Mouse (Mus musculus) kidney, postnatal 14 days (tissue): ENCODE results near the gene Wars2.
A peak's percentile ranks its signal among the peaks of the same experiment; 100 is the strongest.

Experiments used
- DNase-seq: peaks from one replicate; pipeline ENCODE4 v3.0.0; 2022; ENCODE audit warnings: mixed read lengths

Gene Wars2

DNA sequence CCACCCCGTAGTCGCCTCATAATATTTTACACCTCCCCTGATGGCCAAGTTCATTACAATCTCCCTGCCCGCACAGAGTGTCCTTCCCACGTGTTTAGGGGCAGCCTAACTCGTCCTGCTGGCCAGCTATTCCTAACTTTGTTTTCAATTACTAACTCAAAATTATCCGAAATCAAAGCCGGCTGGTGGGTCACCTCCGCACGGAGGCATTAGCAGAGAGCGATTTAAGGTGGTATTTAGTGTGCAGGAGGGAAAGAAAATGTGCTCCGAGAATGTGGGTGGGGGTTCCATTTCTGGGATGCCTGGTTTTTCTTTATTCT is 108.6 kb downstream of the Wars2 start:
- no peak for DNase-seq

DNA sequence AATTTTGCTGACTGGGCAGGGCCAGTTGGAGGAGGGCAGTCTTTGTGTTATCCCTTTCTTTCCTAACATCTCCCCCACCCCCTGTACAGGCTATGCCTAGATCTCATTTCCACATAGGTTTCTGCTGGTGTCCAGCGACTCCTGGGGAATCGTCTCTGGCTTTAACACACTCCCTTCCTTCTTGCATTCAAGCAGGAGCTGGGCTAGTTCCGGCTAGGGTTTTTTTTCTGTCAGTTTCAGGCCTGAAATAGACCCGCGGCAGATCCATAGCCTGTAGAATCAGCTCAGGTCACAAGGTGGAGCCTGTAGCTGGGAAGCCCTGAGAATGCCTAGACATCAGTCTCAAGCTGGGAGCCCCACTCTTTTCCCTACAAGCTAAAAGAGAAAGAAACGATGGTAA is 109.0 kb downstream of the Wars2 start:
- DNase-seq, result no peak

DNA sequence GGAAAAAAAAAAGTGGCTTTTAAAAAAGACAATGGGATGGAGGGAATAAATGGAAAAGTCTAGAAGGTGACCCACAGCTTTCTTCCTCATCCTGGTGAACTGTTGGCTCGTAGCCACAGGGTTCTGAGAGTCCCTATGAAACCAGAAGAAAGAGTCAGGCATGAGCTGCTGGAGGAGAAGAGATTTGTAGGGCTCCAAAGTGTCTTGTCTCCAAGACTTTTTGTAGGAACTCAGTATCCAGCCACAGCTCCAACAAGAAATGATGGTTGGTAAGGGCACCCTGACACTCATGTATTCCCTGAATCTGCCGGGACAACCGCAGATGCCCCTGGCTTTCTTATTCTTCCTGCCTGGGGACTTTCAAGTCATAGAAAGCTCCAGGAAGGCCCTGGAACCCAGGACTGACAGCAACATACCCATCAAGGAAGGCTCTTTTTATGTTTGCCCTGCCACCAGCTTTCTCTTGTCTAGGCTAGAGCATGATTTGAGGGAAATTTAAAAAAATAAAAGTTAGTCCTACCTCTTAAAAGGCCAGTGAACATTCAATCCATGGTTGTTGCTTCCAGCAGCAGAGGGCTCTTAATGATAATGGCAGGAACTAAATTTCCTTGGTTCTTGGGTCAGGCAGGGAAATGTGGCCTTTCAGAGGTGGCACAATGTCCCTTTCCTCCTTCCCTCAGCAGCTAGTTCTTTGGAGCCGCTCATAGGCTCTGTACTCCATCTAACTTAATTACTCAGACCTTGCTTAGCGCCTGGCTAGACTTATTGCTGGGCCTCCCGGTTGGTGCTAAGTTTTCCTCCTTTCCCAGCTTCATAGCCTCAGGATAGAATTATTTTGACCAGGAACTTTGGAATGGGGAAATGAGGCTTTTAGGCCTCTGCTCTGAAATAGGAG is 110.7 kb downstream of the Wars2 start:
- DNase-seq, result no peak

DNA sequence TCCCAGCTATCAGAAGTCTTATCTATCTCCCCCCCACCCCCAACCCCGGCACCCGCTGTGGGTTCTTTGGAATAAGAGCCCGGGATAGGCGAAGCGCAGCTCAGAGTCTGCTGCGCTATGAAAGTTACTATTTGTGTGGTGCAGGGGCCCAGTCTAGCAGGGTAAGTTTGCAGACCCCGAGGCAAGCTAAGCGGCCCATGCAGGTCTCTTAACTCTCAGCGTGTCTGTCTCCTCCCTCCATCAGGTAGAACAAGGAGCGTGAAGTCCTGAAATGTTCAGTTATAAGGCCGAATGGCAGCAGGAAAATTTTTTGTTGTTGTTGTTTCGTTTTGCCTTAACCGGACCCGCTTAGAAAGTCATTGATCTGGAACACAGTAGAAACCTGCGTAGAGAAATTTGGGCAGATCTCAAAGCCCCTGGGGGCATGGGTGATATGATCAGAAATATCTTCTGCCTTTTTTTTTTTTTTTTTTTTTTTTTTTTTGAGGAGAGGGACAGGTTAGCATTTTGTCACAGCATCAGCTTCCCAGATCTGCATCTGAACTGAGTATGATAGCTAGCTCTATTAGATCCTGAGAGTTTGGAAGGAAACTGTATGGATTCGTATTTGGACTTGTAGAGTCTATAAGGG is 111.7 kb downstream of the Wars2 start:
- no peak for DNase-seq

DNA sequence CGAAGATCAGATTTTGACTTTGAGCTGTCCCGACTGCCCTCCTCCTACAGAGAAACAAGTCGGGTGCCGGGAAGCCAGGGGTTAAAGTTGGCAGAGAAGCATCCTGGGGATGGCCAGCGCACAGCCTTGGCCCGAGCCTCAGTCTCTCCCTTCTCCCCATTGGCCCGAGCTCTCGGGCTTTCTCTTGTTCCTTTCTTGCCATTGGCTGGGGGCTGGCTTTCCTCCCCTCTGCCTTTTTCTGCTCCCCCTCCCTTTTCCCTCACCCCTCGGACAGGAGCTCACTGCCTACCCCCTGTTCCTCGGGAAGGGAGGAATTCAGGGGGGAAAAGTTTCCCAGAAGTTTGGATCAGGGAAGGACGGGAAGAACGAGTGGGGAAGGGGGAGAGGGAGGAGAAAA is 112.2 kb downstream of the Wars2 start:
- no peak for DNase-seq

DNA sequence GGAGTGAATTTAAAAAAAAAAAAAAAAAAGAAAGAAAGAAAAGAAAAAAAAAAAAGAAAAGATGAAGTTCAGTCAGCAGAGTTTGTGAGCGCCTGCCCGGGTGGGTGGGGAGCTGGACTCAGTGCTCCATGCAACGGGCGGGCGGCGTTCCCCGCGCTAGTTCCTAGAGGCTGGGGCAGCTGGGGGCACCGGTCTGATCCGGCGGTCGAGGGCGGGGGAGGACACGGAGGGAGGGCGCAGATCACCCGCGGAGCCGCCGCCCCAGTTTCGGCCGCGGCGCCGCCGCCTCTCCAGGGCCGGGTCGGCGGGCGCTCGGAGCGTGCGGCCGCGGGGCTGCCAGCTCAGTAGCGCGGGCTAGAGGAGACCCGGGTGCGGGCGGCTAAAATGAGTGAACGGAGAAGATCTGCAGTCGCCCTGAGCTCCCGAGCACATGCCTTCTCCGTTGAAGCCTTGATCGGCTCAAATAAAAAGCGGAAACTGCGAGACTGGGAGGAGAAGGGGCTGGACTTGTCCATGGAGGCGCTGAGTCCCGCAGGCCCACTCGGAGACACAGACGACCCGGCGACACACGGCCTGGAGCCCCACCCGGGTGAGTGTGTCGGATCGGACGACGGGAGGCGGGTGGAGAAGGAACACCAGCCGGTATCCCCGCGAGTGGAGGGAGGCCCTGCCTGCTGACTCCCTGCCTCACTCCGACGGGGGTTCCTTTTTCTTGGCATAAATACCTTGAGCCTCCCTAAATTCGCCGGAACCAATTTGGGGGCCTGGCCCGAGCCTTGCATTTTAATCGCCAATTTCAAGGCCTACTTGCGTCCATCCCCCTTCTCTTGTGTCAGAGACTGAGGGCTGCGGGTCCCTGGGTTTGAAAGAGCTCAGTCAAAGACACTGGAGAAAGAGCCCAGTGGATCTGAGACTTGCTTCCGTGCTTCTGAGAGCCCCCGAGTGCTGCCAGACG is 112.9 kb downstream of the Wars2 start:
- peak; percentile 33 for DNase-seq

DNA sequence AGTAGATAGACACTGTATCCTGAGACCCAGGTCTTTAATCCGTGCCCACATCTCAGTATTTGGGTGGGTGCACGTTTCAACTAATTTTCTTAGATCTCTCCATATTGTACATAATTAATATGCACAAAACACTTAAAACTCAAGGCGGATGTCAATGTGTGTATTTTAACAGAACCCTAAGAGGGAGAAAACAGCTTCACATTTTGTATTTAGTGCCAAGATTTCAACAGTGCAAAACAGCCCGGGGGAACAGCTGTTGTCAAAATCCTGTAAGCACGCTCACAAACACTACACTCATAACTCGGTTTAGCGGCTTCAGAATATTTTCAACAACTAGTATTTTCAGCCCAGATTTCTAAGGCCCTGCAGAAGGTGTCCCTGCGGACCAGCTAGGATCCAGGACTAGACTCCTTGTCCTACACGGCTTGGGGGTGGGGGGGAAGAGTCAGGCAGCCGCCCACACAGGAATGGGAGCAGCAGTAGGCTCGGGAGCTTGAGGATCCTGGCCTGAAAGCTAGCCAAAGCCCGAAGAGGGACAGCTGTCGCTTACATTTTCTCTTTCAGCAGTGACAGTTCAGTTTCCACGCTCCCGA is 113.8 kb downstream of the Wars2 start:
- DNase-seq, result no peak

DNA sequence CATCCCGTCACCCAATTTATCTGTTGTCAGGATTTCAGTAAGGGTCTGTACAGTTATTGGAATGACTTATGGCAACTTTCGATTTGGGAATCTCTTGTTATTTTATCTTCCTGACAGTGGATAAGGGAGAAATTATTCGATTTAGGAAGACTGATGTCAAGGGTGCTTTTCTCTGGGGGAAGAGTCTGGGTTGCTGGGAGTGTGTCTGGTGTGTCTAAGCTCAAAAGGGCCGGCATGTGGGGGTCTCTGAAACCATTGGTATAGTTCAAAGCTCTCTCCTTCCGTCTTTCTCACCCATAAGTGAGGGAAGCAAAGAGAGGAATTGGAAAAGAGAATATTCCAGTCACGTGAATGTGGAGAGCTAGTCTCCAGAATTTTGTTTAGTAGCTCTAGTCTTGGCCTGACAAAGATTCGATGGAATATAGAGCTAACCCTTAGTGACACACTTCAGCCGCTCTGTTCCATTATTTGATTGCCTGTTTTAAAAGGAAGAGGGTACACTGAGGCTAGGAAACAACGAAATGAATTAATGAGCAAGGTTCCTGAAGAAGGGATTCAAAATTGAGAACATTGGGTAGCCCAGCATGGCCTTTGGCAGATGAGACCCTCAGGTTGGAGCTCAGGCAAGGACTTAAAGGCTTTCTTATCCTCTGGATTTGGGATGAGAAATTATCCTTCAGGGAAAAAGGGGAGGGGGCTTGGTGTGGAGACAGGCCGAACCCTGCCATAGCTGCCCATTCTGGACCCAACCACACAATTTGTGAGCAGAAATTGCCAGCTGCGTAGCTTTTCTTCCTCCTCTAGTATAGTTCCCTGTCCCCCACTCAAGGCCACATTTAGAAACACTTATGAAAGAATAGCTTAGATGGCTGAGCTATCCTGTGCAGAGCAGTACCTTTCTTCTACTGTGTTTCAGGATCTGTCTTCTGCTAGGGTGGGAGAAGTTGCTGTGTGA is 114.8 kb downstream of the Wars2 start:
- DNase-seq, result no peak

DNA sequence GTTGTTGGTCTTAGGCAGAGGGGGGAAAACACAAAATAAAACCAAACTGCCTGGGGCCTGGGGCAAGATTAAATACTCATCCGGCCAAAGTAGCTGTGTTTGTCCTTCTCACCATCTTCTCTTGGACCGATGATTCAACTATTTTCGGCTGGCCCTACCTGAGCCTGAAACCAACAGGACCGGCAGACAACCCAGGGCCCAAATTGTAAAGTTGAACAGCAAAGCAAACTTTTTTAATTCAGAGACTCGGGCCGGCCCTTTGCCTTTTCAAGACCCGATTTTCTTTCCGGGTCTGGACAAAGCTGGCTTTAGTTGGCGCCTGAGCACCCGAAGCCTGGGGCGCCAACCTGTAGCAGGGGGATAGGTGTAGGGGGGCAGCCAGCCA is 115.5 kb downstream of the Wars2 start:
- DNase-seq, result no peak

DNA sequence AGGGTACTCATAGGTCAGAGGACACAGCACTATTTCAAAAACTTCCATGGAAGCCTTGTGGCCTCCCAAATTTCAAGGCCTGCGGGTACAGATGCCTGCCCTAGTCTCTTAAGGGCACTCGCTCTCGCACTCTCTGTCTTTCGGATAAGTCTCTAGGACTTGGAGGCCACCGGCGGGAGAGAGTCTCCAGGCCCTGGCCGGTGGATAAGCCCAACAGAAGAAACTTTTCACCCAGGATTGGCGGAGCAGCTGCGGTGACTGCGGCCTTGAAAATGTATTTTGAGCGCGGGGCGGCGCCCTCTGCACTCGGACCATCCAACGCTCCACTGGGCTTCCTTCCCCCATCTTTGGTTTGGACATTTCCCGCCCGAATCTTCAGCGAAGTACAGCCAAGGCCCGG is 115.9 kb downstream of the Wars2 start:
- DNase-seq, result no peak

DNA sequence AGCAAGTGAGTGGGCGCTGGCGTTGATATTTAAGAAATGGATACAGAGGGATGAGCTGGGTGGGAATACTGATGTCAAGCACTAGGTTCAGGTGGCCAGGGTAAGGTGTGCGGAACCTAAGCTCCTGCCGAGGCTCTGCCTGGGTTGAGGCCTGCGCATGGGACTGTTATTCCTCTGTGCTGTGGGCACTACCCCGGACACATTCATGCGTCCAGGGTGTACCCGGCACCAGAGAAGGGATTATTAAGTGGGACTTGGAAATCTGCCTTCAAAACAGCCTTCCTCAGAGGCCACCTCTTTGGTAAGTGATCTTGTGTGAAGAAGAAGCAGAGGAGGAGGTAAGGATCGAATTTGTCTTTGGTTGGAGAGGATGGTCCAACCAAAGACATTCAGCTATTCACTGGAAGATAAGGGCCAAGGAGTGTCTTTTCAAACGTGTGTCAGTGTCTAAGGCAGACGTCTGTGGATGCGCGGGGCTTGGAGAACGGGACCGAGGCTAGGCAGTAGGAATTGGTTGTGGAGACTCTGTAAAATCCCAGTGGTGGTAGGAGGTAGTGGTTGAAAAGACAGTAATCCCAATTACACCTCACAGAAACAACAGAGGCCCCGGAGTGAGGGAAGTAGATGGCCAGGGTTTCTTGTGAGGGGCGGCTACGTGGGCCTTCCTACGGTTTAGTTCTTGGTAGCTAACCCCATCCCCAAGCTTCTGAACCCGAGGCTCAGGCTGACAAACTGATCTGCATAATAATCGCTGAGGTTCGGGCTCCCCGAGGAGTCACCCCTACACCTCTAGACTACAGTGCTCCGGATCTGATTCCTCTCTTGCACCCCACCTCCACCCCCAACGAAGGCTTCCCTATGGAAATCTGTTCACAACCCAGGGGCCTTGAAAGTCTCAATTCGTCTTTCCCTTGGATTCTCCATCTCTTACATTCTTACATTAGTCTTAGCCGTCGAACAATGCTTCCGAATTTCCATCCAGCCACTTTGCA is 117.0 kb downstream of the Wars2 start:
- no peak for DNase-seq

DNA sequence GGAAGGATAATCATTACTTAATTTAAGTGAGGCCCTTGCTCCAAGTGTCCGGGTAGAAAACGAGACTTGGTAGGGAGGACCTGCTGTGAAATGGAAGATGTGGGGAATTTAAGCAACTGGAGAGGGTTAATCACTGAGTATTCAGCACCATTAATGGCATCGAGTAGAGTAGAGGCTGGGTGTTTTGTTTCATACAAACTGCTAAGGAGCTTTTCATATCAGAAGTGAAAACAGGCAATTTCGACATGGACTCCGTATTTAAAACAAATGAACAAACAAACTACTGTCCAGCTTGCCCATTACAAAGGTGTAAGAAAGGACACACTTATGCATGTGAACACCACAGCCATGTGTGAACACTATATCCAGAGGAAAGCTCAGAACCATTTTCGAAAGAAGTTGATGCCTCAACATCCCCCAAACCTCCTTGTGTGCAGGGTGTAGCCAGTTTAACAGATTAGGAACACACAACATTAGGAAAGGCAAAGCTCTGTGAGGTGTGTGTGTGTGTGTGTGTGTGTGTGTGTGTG is 118.9 kb downstream of the Wars2 start:
- no peak for DNase-seq

DNA sequence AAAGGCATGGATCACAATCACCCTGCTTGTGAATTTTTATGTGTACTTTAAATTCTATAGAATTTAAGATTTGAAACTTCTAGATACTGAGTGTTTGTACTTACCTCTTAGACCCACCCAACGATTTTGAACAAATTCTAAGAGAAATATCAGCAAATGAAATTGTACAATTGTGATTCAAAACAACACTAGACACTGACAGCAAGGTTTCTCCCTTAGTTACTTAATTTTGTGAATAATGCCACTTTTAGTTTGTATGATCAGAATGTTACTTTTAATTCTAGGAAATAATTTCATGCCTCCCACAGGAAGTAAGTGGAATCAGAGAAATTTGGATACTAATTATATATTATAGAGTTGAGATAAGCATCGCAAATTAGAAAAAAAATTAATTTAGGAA is 119.5 kb downstream of the Wars2 start:
- no peak for DNase-seq

DNA sequence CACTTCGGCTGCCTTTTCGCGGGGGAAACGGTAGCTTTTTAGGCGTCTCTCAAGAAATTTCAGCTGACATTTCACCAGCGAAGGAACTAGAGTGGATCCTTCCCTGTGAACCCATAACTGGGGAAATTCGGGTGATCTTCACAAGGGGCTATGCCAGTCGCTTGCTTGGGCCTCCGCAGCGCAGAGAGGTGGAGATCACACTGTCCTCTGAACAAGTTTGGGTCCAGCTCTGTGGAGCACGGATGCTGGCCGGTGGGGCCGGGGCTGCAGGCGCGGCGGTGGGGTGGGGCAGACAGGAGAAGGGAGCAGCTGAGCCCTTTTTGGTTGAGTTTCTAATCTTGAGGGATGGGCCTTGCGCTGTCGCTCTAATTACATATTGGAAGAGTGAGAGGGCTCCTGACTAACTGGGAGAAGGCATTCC is 120.5 kb downstream of the Wars2 start:
- no peak for DNase-seq

DNA sequence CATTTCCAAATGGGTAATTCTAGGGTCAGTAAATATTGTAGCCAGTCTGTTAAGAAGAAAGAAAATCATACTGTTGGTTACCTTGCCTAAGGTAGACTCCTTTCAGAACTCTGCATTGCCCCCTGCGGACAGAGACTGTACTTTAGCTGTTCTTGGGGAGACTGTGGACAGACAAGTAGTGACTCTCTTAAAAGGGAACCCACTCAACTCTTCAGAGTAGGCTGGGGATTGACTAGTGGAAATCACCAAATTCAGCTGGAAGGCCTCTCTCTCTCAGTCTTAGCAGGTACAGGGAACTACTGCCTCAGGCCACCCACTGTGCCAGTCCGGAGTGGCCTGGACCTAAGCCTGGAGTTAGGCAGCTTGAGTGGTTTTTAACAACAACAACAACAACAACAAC is 121.1 kb downstream of the Wars2 start:
- no peak for DNase-seq

DNA sequence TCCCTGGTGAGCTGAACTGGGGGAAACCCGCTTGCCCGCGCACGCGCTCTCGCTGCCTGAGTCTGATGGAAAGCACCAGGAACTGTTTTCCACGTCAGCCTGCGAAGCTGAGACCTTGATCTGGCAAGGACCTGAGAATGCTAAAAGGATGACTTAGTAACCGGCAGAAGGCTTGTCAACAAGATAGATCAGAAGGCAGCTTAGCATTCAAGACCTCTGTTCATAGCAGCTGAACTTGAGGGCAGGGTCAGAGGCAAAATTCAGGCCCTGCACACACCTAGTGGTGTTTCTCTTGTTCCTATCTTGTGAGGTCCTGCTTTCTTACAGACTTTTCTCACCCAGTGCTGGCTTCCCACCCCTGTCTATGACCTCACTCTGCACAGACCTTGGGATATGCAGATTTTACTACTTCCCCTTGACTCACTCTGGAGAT is 122.6 kb downstream of the Wars2 start:
- no peak for DNase-seq

DNA sequence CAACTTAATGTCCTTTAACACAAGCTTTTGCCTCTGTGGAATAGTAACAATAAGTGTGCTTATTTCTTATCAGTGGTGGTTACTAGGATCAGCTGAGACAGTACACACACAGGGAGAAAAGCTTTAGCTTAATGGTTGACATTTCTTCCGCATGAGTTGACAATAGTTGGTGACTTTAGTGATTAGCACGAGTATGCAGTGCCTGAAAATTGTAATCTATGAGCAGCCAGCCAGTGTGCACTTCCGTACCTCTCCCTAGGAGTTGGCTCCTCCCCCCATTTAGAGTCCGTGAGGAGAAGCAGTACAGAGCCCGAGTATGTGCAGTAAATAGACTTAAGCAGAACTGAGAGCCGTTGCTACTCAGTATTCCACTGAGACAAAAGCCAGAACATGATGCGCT is 123.8 kb downstream of the Wars2 start:
- no peak for DNase-seq

DNA sequence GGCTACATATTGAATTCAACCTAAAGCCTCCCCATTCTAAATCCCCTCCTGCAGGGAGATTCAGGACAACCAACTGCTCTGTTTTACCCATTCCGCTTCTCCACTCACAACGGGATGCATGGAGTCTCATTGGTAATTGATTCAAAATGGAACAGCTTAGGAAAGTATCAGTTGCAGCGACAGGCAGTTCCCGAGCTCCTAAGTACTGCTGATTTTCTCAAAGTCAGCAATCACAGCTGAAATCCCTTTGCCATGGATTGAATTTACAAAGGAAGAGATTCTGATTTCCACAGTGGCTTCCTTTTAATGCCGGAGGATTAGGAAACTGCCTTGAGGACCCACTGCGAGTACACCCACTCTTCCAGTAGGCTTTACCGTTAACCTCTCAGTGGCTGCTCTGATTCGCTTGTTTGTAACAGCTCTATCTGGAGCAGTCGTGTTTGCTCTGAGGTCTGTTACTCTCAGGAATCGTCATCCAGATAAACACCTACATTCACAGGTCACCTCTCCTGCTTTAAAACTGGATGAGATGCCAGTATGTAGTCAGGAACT is 126.0 kb downstream of the Wars2 start:
- no peak for DNase-seq

DNA sequence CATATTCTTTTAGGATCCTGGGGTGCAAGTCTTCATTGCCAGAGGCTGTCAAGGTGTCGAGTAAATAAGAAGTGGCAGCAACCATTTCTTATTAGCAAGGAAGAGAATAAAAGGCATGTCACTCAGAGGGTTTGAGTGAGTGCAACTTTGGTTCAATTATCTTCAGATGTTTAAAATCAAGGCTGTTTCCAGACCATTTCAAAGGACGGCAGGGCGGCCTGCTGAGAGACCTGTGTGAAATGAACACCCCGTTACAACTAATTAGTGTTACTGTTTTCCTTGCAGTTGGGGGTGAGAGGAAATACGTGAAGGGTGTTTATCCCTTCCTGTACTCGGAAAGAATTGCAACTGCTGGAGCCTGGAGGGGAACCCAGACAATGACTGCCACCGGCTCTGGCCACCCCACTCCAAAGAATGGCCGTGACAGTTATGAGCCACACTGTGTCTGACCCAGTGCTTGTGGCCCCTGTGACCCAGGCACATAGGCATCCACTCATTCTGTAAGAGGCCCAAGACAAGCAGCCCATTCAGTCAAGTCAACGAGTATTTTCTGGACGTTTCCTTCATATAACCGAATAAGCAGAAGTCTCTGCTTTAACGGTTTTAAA is 137.2 kb downstream of the Wars2 start:
- no peak for DNase-seq

DNA sequence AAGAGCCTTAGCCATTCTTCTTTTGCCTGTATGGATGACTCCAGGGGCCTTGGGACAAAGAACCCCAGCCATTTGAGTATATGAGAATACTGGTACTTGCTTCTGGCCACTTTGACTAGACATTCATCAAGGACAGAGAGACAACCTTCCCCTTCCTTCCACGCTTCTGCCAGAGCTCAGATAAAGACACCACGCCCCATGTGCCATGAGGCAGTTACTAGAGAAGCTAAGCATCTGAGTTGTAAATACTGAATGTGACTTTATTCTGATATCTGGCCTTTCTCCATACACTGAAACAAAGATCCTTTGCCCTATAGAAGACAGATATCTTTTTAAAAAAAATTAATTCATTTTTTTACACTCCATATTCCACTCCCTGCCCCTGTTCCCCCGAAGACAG is 138.8 kb downstream of the Wars2 start:
- DNase-seq, result no peak
